Mouse (Mus musculus) ES-CJ7 (cell line): Measurements from ENCODE around the gene Myl6b.
"Not testable (repeated sequence)": the region's sequence is repeated elsewhere in the genome, so short reads cannot be mapped to it uniquely, and the experiment has no call there.

Experiments
- DNase-seq: peaks from one replicate; pipeline ENCODE4 v3.0.0; 2011; ENCODE audit warnings: low read depth, low spot score

Gene Myl6b

GRCm38 (mm10) chr10:128493695-128494666 lies 4.5 kb downstream of the Myl6b start, which contains the start of gene Myl6:
Gene Myl6 (minus strand): TSS chr10:128494145.
- DNase-seq = peak; percentile 99

GRCm38 (mm10) chr10:128493319-128493694 lies 5.2 kb downstream of the Myl6b start:
- no peak for DNase-seq

DNA sequence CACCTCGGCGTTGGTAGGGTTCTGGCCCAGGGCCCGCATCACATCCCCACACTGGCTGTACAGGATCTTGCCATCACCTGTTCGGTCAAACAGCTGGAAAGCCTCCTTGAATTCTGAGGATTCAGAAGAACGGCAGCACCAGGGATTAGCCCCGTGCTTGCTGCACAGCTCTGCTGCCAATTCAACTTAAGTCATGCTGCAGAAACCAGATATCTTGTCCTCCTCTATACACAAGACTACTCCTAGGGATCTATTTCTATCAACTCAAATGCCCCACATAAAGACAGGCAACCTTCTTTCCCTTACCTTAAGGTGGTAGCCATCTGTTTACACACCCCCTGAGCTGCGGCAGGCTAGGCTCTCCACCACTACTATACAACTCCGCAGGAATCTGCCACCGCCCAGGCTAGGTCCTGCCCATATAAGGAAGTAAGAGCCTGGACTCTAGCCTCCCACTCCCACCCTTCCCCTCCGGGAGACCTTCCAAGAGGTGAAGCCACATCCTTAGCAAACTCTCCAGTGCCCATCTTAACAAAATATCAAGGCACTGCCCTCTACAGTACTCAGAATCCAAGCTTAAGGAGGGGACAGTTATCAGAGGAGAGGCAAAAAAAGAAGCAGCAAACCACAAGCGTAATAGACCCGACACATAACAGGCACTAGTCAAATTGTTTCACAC lies 5.7 kb downstream of the Myl6b start:
- peak; percentile 85 for DNase-seq

GRCm38 (mm10) chr10:128492051-128492450 lies 6.4 kb downstream of the Myl6b start:
- not testable (repeated sequence) for DNase-seq

GRCm38 (mm10) chr10:128491495-128491894 lies 7.0 kb downstream of the Myl6b start:
- peak; percentile 54 for DNase-seq

- no peak for DNase-seq
Observed at GRCm38 (mm10) chr10:128490912-128491311, 7.6 kb downstream of the Myl6b start.

GRCm38 (mm10) chr10:128490232-128490631 lies 8.3 kb downstream of the Myl6b start:
- no peak for DNase-seq

DNA sequence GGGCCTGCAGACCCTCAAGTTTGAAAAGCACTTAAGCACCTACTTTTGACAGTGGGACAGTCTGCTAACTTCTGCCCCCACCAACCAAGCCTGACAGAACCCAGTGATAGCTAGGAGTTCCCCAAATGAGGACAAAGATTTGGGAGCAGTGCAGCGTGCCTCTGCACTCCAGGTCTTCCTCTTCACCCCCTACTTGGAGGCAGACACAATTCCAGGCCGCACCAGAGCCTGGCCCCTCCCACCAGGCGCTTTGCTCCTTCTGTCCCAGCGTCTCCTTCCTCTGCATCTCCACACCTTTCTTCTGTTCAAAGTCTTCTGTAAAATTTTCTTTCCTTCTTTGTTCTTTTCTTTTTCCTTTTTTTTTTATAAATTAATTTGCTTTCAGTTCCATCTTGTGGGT lies 8.7 kb downstream of the Myl6b start:
- DNase-seq = no peak

- DNase-seq = peak; percentile 67
Observed at GRCm38 (mm10) chr10:128489380-128489779, 9.1 kb downstream of the Myl6b start.

DNA sequence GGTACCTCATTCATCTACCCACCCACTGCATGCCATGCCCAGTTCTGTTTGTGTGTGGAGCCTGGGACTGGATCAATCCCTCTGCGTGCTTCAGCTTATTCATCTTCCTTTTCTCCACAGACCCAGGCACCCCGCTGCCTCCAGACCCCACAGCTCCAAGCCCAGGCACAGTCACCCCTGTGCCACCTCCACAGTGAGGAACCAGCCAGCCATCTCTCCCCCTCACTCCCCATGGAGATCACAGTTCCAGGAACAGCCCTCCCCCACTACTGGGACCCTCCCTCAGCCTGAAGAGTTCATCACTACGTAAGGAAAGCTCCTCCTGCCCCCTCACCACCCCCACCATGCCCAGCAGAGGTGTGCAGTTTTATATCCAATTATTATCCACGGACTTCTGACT lies 9.7 kb downstream of the Myl6b start:
- DNase-seq = no peak

- no peak for DNase-seq
Observed at GRCm38 (mm10) chr10:128487861-128488712, 10.4 kb downstream of the Myl6b start.

DNA sequence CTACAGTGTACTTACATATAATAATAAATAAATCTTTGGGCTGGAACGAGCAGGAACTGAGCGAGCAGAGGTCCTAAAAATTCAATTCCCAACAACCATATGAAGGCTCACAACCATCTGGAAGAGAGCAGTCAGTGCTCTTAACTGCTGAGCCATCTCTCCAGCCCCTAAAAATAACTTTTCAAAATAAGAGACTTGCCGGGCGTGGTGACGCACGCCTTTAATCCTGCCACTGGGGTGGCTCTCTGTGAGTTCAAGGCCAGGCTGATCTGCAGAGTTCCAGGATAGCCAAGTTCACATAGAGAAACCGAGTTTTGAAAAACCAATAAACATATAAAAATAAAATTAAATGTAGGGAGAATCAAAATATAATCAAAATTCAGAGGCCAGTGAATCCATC lies 12.1 kb downstream of the Myl6b start:
- DNase-seq = no peak

GRCm38 (mm10) chr10:128474366-128474765 lies 24.1 kb downstream of the Myl6b start:
- DNase-seq = peak; percentile 83

GRCm38 (mm10) chr10:128460270-128460630 lies 38.2 kb downstream of the Myl6b start:
- DNase-seq = peak; percentile 38

- no peak for DNase-seq
Observed at GRCm38 (mm10) chr10:128459409-128460269, 38.8 kb downstream of the Myl6b start.

- DNase-seq = no peak
Observed at GRCm38 (mm10) chr10:128458719-128459408, 39.6 kb downstream of the Myl6b start, which contains the start of gene Smarcc2. Gene Smarcc2 (plus strand): TSS chr10:128459248.

DNA sequence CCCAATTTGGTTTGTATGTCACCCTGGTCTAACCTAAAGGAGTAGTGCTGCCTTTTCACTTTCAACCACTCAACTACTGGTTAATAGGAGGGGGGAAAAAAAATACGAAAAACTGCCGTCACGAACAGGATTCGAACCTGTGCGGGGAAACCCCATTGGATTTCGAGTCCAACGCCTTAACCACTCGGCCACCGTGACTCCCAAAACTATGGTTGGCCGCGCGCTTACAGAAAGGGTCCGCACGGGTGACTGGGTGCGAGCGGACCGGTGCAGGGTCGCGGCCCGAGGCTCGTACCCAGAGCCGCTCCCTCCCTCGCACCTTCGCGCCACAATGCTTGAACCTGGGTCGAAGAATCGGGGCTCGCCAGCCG lies 40.2 kb downstream of the Myl6b start:
- DNase-seq = peak; percentile 85

GRCm38 (mm10) chr10:128457676-128458075 lies 40.8 kb downstream of the Myl6b start:
- no peak for DNase-seq

DNA sequence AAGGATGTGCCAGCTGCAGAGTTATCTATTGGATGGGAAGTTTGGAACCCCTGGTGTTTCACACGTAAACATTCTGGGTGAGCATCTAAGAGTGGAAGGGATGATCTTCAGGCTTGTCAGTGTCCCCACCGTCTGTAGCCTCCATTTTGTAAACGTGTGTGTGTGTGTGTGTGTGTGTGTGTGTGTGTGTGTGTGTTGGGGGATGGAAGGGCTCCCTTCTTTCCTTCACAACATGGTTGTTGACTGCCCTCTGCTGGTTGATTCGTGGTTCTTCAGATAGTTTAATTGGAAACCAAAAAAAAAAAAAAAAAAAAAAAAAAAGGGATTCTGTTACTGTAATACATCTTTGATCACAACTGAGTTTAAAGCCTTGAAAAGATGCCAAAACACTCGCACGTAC lies 43.2 kb downstream of the Myl6b start:
- DNase-seq = peak; percentile 89

- DNase-seq = no peak
Observed at GRCm38 (mm10) chr10:128454471-128454870, 44.0 kb downstream of the Myl6b start.
